Mouse (Mus musculus) brain, embryonic 14.5 days (tissue): ENCODE data around the gene S100a3.

Experiments used
- CTCF ChIP-seq: fragments of 200-500 bp; IDR thresholded peaks from 2 replicates; pipeline ENCODE4 v1.5.1; 2012; ENCODE audit warnings: inconsistent platforms, mild to moderate bottlenecking, moderate library complexity, borderline replicate concordance; ENCODE audit not compliant: insufficient read depth, insufficient read length; ENCODE audit errors: extremely low read depth
- POLR2A ChIP-seq: fragments of 200-500 bp; IDR thresholded peaks from 2 replicates; pipeline ENCODE4 v1.6.1; 2012; ENCODE audit warnings: mild to moderate bottlenecking, inconsistent platforms, borderline replicate concordance; ENCODE audit not compliant: poor library complexity, insufficient read depth, insufficient read length, severe bottlenecking; ENCODE audit errors: extremely low read depth

GRCm38 (mm10) chr3:90517711-90518110 is 42.7 kb upstream of the S100a3 start:
- TF ChIP-seq CTCF = no peak
- no peak for TF ChIP-seq POLR2A
